Mouse (Mus musculus): Measurements from ENCODE around the gene Xpo6. TPM values are rescaled to one million over a fixed set of nuclear protein-coding genes. Genes with fewer than 3 reads are reported as not detected.

Gene Xpo6
- polyA plus RNA-seq, 1 experiment from 2014 or later, result 48.3 TPM

DNA sequence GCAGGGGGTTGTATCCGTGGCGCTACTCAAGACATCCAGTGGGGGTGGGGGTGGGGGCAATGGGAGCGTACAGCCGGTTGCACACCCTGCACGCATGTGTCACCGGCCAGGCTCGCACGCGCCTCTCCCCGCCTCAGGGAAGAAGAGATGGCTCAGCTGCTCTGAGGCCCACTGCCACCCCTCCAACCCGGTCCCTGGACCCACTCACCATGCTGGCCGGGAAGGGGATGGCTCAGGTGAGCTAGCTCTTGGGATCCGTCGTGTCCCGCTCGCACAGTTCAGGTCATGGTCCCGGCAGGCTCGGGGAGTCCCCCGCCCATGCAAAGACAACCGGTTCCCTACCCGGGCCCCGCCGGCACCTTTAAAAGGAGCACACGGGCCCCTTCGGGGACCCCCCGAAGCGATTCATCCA, 604 bp downstream of the Xpo6 start:
- ATAC-seq (ENCODE audit: low FRiP score, low TSS enrichment), result peak; percentile 80
- H3K36me3 ChIP-seq (ENCODE audit: insufficient read depth, low read length), result no peaks in the 10 kb centered on the region

DNA sequence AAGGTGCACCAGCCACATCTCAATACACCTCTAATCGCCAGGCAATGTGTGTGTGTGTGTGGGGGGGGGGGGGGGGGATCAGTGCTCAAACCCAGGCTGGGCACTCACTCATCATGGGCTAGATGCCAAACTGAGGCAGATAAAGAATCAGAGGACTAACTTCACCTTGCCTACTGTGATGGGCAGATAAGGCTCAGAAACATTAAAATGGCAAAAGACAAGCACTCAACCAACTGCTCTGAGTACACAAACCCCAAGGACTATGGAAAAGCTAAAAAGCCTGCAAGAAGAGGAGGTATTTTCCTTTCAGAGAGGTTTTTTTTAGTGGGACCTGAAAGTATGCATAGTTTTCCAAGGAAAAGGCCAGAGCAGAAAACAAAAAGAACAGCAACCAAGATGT, 1.4 kb downstream of the Xpo6 start:
- H3K4me1 ChIP-seq (ENCODE audit: insufficient read depth, low read length), result peaks cover 20% of the 10 kb centered on the region
- peak overlapping the region; percentile 97 for H3K4me3 ChIP-seq (ENCODE audit: low read length)
- WGBS, result 29% methylated on average over 1 of the region's 1 CpGs
- ATAC-seq (ENCODE audit: low FRiP score, low TSS enrichment), result no peak
- H3K9me3 ChIP-seq (ENCODE audit: low read length), result no peaks in the 10 kb centered on the region
- peak overlapping the region; percentile 85 for H3K4me2 ChIP-seq (replicated peaks; ENCODE audit: low read depth, low read length)
- H3K36me3 ChIP-seq (ENCODE audit: insufficient read depth, low read length), result no peaks in the 10 kb centered on the region
- peak overlapping the region; percentile 18; the same call in 1 of the 2 replicates for H3K27ac ChIP-seq (ENCODE audit: low read length)
- H3K27me3 ChIP-seq (ENCODE audit: insufficient read depth, low read length), result no peaks in the 10 kb centered on the region
- peak overlapping the region; percentile 96 for H3K9ac ChIP-seq (replicated peaks; ENCODE audit: low read length)

More for the DNA sequence above, 604 bp downstream of the Xpo6 start:
- peak overlapping the region; percentile 97 for H3K4me3 ChIP-seq (ENCODE audit: low read length)
- H3K9ac ChIP-seq (replicated peaks; ENCODE audit: low read length), result peak overlapping the region; percentile 96
- H3K9me3 ChIP-seq (ENCODE audit: low read length), result no peaks in the 10 kb centered on the region
- WGBS, result 0% methylated on average over 27 of the region's 27 CpGs
- H3K4me2 ChIP-seq (replicated peaks; ENCODE audit: low read depth, low read length), result peak overlapping the region; percentile 85
- H3K27me3 ChIP-seq (ENCODE audit: insufficient read depth, low read length), result no peaks in the 10 kb centered on the region
- peaks cover 20% of the 10 kb centered on the region for H3K4me1 ChIP-seq (ENCODE audit: insufficient read depth, low read length)
- H3K27ac ChIP-seq (ENCODE audit: low read length), result peak overlapping the region; percentile 86

DNA sequence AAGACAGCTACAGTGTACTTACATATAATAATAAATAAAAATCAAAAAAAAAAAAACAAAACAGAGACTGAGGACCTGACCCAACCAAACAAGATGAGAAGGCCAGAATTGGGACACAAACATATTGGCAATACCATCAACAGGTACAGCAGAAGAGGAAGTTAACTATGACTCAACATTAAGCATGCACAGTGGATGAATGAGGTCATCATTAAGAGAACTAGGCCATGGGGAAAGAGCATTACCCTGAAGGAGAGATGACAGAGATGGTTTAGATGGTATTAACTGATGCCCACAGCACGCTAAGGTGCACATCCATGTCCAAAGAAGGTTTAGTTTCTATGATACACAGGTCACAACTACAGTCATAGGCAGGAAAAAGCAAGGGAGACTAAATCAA, 6.1 kb downstream of the Xpo6 start:
- Histone ChIP-seq H3K27me3 (ENCODE audit: insufficient read depth, low read length) (no peaks in the 10 kb centered on the region), H3K4me3 (ENCODE audit: low read length) (no peak overlapping the region), H3K36me3 (ENCODE audit: insufficient read depth, low read length) (0 out of 2 replicates have a peak, but pooled peaks cover 3% of the 10 kb centered on the region), H3K9ac (replicated peaks; ENCODE audit: low read length) (no peak overlapping the region), H3K9me3 (ENCODE audit: low read length) (peaks cover 4% of the 10 kb centered on the region; the same call in 1 of the 2 replicates), H3K27ac (ENCODE audit: low read length) (no peak overlapping the region), H3K4me2 (replicated peaks; ENCODE audit: low read depth, low read length) (no peak overlapping the region), H3K4me1 (ENCODE audit: insufficient read depth, low read length) (peaks cover 17% of the 10 kb centered on the region)
- 97% methylated on average over 1 of the region's 1 CpGs for WGBS
- ATAC-seq (ENCODE audit: low FRiP score, low TSS enrichment), result no peak

DNA sequence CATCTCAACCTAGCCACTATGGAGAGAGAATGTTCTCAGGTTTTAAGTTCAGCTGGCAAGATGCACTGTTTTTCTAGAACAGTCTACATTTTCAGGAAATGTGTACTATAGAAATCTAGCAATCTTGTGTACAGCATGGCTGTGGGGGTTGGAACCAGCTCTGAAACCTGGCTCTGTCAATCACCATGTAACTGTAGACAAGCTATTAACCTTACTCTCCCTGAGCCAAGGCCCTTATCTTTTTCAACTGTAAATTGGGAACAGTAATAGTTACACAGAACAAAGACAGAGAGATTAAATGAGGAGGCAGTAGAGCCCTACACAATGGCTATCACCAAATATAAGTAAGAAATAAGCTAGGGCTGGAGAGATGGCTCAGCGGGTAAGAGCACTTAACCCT, 8.8 kb downstream of the Xpo6 start:
- Histone ChIP-seq H3K27ac (ENCODE audit: low read length) (no peak overlapping the region), H3K9ac (replicated peaks; ENCODE audit: low read length) (no peak overlapping the region), H3K4me3 (ENCODE audit: low read length) (no peak overlapping the region), H3K4me1 (ENCODE audit: insufficient read depth, low read length) (0 out of 2 replicates have a peak, but pooled peaks cover 2% of the 10 kb centered on the region), H3K36me3 (ENCODE audit: insufficient read depth, low read length) (0 out of 2 replicates have a peak, but pooled peaks cover 3% of the 10 kb centered on the region), H3K9me3 (ENCODE audit: low read length) (peaks cover 4% of the 10 kb centered on the region; the same call in 1 of the 2 replicates), H3K4me2 (replicated peaks; ENCODE audit: low read depth, low read length) (no peak overlapping the region), H3K27me3 (ENCODE audit: insufficient read depth, low read length) (no peaks in the 10 kb centered on the region)
- 86% methylated on average over 1 of the region's 1 CpGs for WGBS
- ATAC-seq (ENCODE audit: low FRiP score, low TSS enrichment), result no peak

DNA sequence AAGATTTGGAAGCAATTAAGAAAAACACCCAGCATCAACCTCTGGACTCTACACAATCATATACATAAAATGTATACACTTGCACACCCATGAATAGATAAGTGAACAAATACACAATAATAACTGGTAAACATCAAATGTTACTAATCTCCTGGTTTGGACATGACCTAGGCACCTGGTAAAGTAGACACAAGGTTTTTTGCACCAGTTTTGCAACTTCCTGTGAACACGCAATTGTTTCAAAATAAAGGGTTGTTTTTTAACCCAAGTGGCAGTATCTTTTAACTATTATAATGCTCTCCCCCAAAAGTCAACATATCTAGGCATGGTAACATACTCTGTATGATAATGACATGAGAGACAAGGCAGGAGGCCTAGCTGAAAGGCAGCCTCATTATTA, 10.8 kb downstream of the Xpo6 start:
- 92% methylated on average over 1 of the region's 1 CpGs for WGBS

DNA sequence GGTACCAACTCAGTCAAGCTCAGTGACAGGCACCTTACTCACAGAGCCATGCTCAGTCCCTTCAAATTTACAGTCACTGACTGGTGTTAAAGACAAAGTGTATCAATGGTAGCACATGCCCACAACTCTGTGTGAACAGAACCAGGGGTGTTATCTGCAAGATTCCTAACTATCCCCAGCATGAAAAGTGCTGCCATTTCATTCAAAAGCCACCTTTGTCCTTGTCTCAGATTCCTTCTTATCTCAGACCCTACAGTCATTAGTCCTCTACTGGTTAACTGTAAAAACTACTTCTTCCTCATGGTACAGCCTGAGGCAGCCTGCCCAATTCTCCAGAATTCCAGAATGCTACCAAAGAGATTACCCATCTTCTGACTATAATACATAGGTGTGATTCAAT, 14.3 kb downstream of the Xpo6 start:
- ATAC-seq (ENCODE audit: low FRiP score, low TSS enrichment), result no peak

More for the DNA sequence above, 10.8 kb downstream of the Xpo6 start:
- Histone ChIP-seq H3K27me3 (ENCODE audit: insufficient read depth, low read length) (no peaks in the 10 kb centered on the region), H3K4me1 (ENCODE audit: insufficient read depth, low read length) (no peaks in the 10 kb centered on the region), H3K4me2 (replicated peaks; ENCODE audit: low read depth, low read length) (no peak overlapping the region), H3K4me3 (ENCODE audit: low read length) (no peak overlapping the region), H3K9ac (replicated peaks; ENCODE audit: low read length) (no peak overlapping the region), H3K27ac (ENCODE audit: low read length) (no peak overlapping the region), H3K36me3 (ENCODE audit: insufficient read depth, low read length) (0 out of 2 replicates have a peak, but pooled peaks cover 3% of the 10 kb centered on the region), H3K9me3 (ENCODE audit: low read length) (peaks cover 4% of the 10 kb centered on the region; the same call in 1 of the 2 replicates)
- no peak for ATAC-seq (ENCODE audit: low FRiP score, low TSS enrichment)

DNA sequence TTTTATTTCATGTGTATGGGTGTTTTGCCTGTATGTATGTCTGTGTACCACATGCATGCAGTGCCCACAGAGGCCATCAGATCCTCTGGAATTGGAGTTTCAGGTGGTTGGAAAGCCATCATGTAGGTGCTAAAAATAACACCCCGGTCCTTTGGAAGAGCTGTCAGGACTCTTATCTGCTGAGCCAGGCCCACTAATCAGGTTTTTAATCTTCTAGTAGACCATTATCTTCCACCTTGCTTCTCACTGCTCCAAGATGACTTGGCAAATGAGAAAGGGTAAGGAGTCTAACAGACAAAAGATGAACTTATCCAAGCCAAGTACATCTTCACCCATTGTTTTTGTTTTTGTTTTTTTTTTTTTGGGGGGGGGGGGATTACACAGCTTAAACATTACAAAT, 16.7 kb downstream of the Xpo6 start:
- Histone ChIP-seq H3K9me3 (ENCODE audit: low read length) (no peaks in the 10 kb centered on the region), H3K27me3 (ENCODE audit: insufficient read depth, low read length) (no peaks in the 10 kb centered on the region), H3K9ac (replicated peaks; ENCODE audit: low read length) (no peak overlapping the region), H3K36me3 (ENCODE audit: insufficient read depth, low read length) (no peaks in the 10 kb centered on the region), H3K4me1 (ENCODE audit: insufficient read depth, low read length) (peaks cover 22% of the 10 kb centered on the region), H3K4me3 (ENCODE audit: low read length) (no peak overlapping the region), H3K27ac (ENCODE audit: low read length) (no peak overlapping the region), H3K4me2 (replicated peaks; ENCODE audit: low read depth, low read length) (no peak overlapping the region)
- no peak for ATAC-seq (ENCODE audit: low FRiP score, low TSS enrichment)
- WGBS, result 60% methylated on average over 1 of the region's 1 CpGs

More for the DNA sequence above, 14.3 kb downstream of the Xpo6 start:
- Histone ChIP-seq H3K36me3 (ENCODE audit: insufficient read depth, low read length) (0 out of 2 replicates have a peak, but pooled peaks cover 3% of the 10 kb centered on the region), H3K27ac (ENCODE audit: low read length) (no peak overlapping the region), H3K4me3 (ENCODE audit: low read length) (no peak overlapping the region), H3K4me2 (replicated peaks; ENCODE audit: low read depth, low read length) (no peak overlapping the region), H3K9ac (replicated peaks; ENCODE audit: low read length) (no peak overlapping the region), H3K4me1 (ENCODE audit: insufficient read depth, low read length) (peaks cover 11% of the 10 kb centered on the region), H3K9me3 (ENCODE audit: low read length) (peaks cover 4% of the 10 kb centered on the region; the same call in 1 of the 2 replicates), H3K27me3 (ENCODE audit: insufficient read depth, low read length) (no peaks in the 10 kb centered on the region)

DNA sequence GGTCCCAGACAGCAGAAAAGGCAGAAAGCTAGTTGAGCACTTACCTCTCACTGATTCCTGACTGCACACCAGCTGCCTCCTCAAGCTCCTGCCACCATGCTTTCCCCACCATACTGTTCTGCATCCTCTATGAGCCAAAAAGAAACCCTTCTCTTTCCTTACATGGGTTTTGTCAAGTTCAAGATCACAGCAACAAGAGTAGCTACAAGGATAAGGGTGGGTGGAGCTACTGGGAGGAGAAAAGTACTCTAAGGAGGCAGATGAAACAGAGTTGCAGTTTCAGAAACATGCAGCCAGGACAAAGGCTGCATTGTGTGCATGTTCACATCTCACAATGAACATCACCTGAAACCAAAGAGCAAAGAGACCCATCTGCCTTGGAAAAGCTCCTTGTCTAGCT, 18.8 kb downstream of the Xpo6 start:
- no peaks in the 10 kb centered on the region for H3K27me3 ChIP-seq (ENCODE audit: insufficient read depth, low read length)
- H3K4me1 ChIP-seq (ENCODE audit: insufficient read depth, low read length), result peaks cover 22% of the 10 kb centered on the region
- H3K27ac ChIP-seq (ENCODE audit: low read length), result no peak overlapping the region
- ATAC-seq (ENCODE audit: low FRiP score, low TSS enrichment), result no peak
- no peak overlapping the region for H3K4me2 ChIP-seq (replicated peaks; ENCODE audit: low read depth, low read length)
- H3K9ac ChIP-seq (replicated peaks; ENCODE audit: low read length), result no peak overlapping the region
- no peak overlapping the region for H3K4me3 ChIP-seq (ENCODE audit: low read length)
- H3K36me3 ChIP-seq (ENCODE audit: insufficient read depth, low read length), result no peaks in the 10 kb centered on the region
- no peaks in the 10 kb centered on the region for H3K9me3 ChIP-seq (ENCODE audit: low read length)

DNA sequence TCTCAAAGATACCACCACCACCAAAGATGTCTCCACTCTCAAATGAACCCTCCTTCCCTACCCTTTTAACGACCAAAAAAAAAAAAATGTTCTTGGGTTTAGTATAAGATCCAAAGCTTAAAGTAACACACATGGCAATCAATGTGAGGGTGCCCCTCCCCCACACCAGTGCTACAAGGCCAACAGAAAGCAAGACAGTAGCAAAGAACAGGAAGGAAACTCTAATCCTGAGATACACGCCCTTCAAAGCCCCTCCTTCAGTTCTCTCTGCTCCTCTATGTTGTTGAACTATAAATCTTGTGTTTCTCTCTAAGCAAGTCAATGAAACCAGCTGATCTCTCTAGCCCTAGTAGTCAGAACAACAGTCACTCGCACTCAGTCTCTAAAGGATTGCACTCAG, 19.3 kb downstream of the Xpo6 start:
- peaks cover 22% of the 10 kb centered on the region for H3K4me1 ChIP-seq (ENCODE audit: insufficient read depth, low read length)
- no peak overlapping the region for H3K27ac ChIP-seq (ENCODE audit: low read length)
- H3K4me3 ChIP-seq (ENCODE audit: low read length), result no peak overlapping the region
- no peak for ATAC-seq (ENCODE audit: low FRiP score, low TSS enrichment)
- H3K27me3 ChIP-seq (ENCODE audit: insufficient read depth, low read length), result no peaks in the 10 kb centered on the region
- H3K9me3 ChIP-seq (ENCODE audit: low read length), result no peaks in the 10 kb centered on the region
- no peaks in the 10 kb centered on the region for H3K36me3 ChIP-seq (ENCODE audit: insufficient read depth, low read length)
- H3K9ac ChIP-seq (replicated peaks; ENCODE audit: low read length), result no peak overlapping the region
- 38% methylated on average over 3 of the region's 3 CpGs for WGBS
- no peak overlapping the region for H3K4me2 ChIP-seq (replicated peaks; ENCODE audit: low read depth, low read length)

DNA sequence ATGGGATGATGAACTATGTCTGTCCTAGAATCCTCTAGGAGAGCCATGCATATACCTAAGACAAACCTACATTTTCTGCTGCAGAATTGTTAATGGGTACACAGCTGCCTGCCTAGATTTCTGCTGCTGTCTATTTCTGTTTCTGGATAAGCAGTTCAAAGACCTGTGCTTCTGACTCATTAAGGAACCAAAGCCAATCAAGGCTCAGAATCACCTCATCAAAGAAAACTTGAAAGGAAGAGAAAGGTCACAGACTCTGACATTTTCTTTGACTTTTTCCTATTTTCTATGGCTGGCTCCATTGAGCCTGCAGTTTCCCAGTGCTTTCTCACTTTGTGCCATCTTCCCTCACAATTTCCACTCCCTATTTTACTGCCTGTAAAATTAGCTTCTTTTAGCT, 21.5 kb downstream of the Xpo6 start:
- no peaks in the 10 kb centered on the region for H3K9me3 ChIP-seq (ENCODE audit: low read length)
- H3K4me2 ChIP-seq (replicated peaks; ENCODE audit: low read depth, low read length), result no peak overlapping the region
- H3K4me1 ChIP-seq (ENCODE audit: insufficient read depth, low read length), result peaks cover 22% of the 10 kb centered on the region
- ATAC-seq (ENCODE audit: low FRiP score, low TSS enrichment), result no peak
- no peaks in the 10 kb centered on the region for H3K27me3 ChIP-seq (ENCODE audit: insufficient read depth, low read length)
- no peaks in the 10 kb centered on the region for H3K36me3 ChIP-seq (ENCODE audit: insufficient read depth, low read length)
- H3K27ac ChIP-seq (ENCODE audit: low read length), result no peak overlapping the region
- no peak overlapping the region for H3K9ac ChIP-seq (replicated peaks; ENCODE audit: low read length)
- no peak overlapping the region for H3K4me3 ChIP-seq (ENCODE audit: low read length)
